32 mouse cellular contexts compared by ENCODE assay signal in genomic region chr10:96172964-96173363, GRCm38 (mm10). TPM values are rescaled to one million over a fixed set of nuclear protein-coding genes. Genes with fewer than 3 reads are reported as not detected.
DNase-seq lines count a peak whose midpoint lies in the region; ATAC-seq and TF ChIP-seq lines count a peak whose summit lies in the region.
"Had no signal": no experiment of that assay in that cellular context is flagged by ENCODE, and none has a peak within 500 bp of the region (broad histone marks: within the 10 kb centered on the region; RNA-seq: fewer than 3 reads in every experiment).

No protein-coding gene starts in this region.

- H3K36me3 ChIP-seq in heart, embryonic 12.5 days = no peaks in the 10 kb centered on the region
- H3K36me3 ChIP-seq in midbrain, embryonic 11.5 days (ENCODE audit: control insufficient read depth, insufficient read depth, low read length) = no peaks in the 10 kb centered on the region
- no peaks in the 10 kb centered on the region for H3K36me3 ChIP-seq in midbrain, embryonic 15.5 days (replicated peaks)
- no peaks in the 10 kb centered on the region for H3K36me3 ChIP-seq in midbrain, embryonic 16.5 days (ENCODE audit: control insufficient read depth, insufficient read depth, low read length)
- H3K36me3 ChIP-seq: forebrain, embryonic 12.5 days; hindbrain, embryonic 13.5 days; kidney, embryonic 15.5 days; liver, embryonic 12.5 days; midbrain, embryonic 13.5 days; neural tube, embryonic 13.5 days had no signal

- no peaks in the 10 kb centered on the region for H3K4me1 ChIP-seq in heart, embryonic 12.5 days (replicated peaks)
- H3K4me1 ChIP-seq in midbrain, embryonic 11.5 days (ENCODE audit: control insufficient read depth, insufficient read depth, low read length) = no peaks in the 10 kb centered on the region
- H3K4me1 ChIP-seq in midbrain, embryonic 15.5 days = no peaks in the 10 kb centered on the region
- H3K4me1 ChIP-seq in midbrain, embryonic 16.5 days (ENCODE audit: control insufficient read depth, insufficient read depth, low read length) = no peaks in the 10 kb centered on the region
- H3K4me1 ChIP-seq: forebrain, embryonic 12.5 days; hindbrain, embryonic 13.5 days; kidney, embryonic 15.5 days; liver, embryonic 12.5 days; midbrain, embryonic 13.5 days; neural tube, embryonic 13.5 days had no signal

- TF ChIP-seq CTCF in gastrocnemius, adult 2 months (IDR thresholded peaks at IDR 0.05) = no peak

- H3K4me2 ChIP-seq in heart, embryonic 12.5 days = no peak overlapping the region
- H3K4me2 ChIP-seq in midbrain, embryonic 11.5 days = no peak overlapping the region
- no peak overlapping the region for H3K4me2 ChIP-seq in midbrain, embryonic 15.5 days
- no peak overlapping the region for H3K4me2 ChIP-seq in midbrain, embryonic 16.5 days (ENCODE audit: low read length)
- H3K4me2 ChIP-seq: forebrain, embryonic 12.5 days; hindbrain, embryonic 13.5 days; kidney, embryonic 15.5 days; liver, embryonic 12.5 days; lung, embryonic 14.5 days; midbrain, embryonic 13.5 days; neural tube, embryonic 13.5 days had no signal

- no peaks in the 10 kb centered on the region for H3K27me3 ChIP-seq in heart, embryonic 12.5 days (replicated peaks)
- H3K27me3 ChIP-seq in midbrain, embryonic 11.5 days (ENCODE audit: control insufficient read depth, insufficient read depth, low read length) = no peaks in the 10 kb centered on the region
- no peaks in the 10 kb centered on the region for H3K27me3 ChIP-seq in midbrain, embryonic 15.5 days (replicated peaks)
- H3K27me3 ChIP-seq in midbrain, embryonic 16.5 days (ENCODE audit: control insufficient read depth, insufficient read depth, low read depth, low read length) = no peaks in the 10 kb centered on the region
- H3K27me3 ChIP-seq: forebrain, embryonic 12.5 days; hindbrain, embryonic 13.5 days; kidney, embryonic 15.5 days; liver, embryonic 12.5 days; midbrain, embryonic 13.5 days; neural tube, embryonic 13.5 days had no signal

- peak; percentile 43 for DNase-seq in heart, adult 11 months
- peak; percentile 39 for DNase-seq in midbrain, embryonic 11.5 days (ENCODE audit: low spot score, missing footprints)
- DNase-seq in gastrocnemius, adult 2 months = no peak
- DNase-seq in layer of hippocampus, postnatal 14 days (ENCODE audit: low spot score in 2 of 2) = no peak
- DNase-seq: adrenal gland, adult 2 months; cerebellum, adult 9-10 months; gastrocnemius, postnatal 10 days; heart, postnatal 36 days; kidney, adult 11 months; left cerebral cortex, postnatal 4 days; thymus, postnatal 25 days had no signal

- no peaks in the 10 kb centered on the region for H3K9me3 ChIP-seq in heart, embryonic 12.5 days (replicated peaks)
- no peaks in the 10 kb centered on the region for H3K9me3 ChIP-seq in midbrain, embryonic 11.5 days (ENCODE audit: control insufficient read depth, low read length)
- H3K9me3 ChIP-seq in midbrain, embryonic 15.5 days = no peaks in the 10 kb centered on the region
- H3K9me3 ChIP-seq in midbrain, embryonic 16.5 days (replicated peaks; ENCODE audit: control insufficient read depth, low read length, poor library complexity, severe bottlenecking) = no peaks in the 10 kb centered on the region
- H3K9me3 ChIP-seq: forebrain, embryonic 12.5 days; hindbrain, embryonic 13.5 days; kidney, embryonic 15.5 days; liver, embryonic 12.5 days; midbrain, embryonic 13.5 days; neural tube, embryonic 13.5 days had no signal

- no peak overlapping the region for H3K4me3 ChIP-seq in heart, embryonic 12.5 days
- H3K4me3 ChIP-seq in midbrain, embryonic 11.5 days (ENCODE audit: low read depth, low read length) = no peak overlapping the region
- no peak overlapping the region for H3K4me3 ChIP-seq in midbrain, embryonic 15.5 days
- no peak overlapping the region for H3K4me3 ChIP-seq in gastrocnemius, adult 2 months
- H3K4me3 ChIP-seq in midbrain, embryonic 16.5 days (ENCODE audit: low read depth, low read length) = no peak overlapping the region
- H3K4me3 ChIP-seq: erythroblast, embryonic 14.5 days; forebrain, embryonic 12.5 days; hindbrain, embryonic 13.5 days; kidney, embryonic 15.5 days; liver, embryonic 12.5 days; midbrain, embryonic 13.5 days; myocyte; neural tube, embryonic 13.5 days had no signal

- ATAC-seq in heart, embryonic 12.5 days (ENCODE audit: insufficient number of reproducible peaks, low FRiP score) = no peak
- ATAC-seq in midbrain, embryonic 11.5 days (ENCODE audit: low FRiP score) = no peak
- no peak for ATAC-seq in midbrain, embryonic 15.5 days (replicated peaks)
- peak; percentile 84 for ATAC-seq in granulocyte monocyte progenitor cell, adult 5-6 weeks (replicated peaks; ENCODE audit: poor library complexity, severe bottlenecking)
- ATAC-seq in midbrain, embryonic 16.5 days = no peak
- ATAC-seq: CD4-positive, CD25-positive, alpha-beta regulatory T cell, adult 4 months; liver, embryonic 12.5 days; midbrain, embryonic 13.5 days; Patski had no signal

- no peak overlapping the region for H3K9ac ChIP-seq in heart, embryonic 12.5 days
- H3K9ac ChIP-seq in midbrain, embryonic 11.5 days (ENCODE audit: low read length) = no peak overlapping the region
- H3K9ac ChIP-seq in midbrain, embryonic 15.5 days = no peak overlapping the region
- H3K9ac ChIP-seq in midbrain, embryonic 16.5 days (ENCODE audit: low read depth, low read length) = no peak overlapping the region
- H3K9ac ChIP-seq: forebrain, embryonic 12.5 days; hindbrain, embryonic 13.5 days; kidney, embryonic 15.5 days; liver, embryonic 12.5 days; lung, embryonic 14.5 days; midbrain, embryonic 13.5 days; neural tube, embryonic 13.5 days had no signal

- intact Hi-C loops in gastrocnemius, adult 2 months (cut with DNase I) = no loop called here

- no peak overlapping the region for H3K27ac ChIP-seq in heart, embryonic 12.5 days (ENCODE audit: poor library complexity, severe bottlenecking)
- H3K27ac ChIP-seq in midbrain, embryonic 11.5 days (ENCODE audit: low read depth, low read length) = no peak overlapping the region
- H3K27ac ChIP-seq in midbrain, embryonic 15.5 days = no peak overlapping the region
- H3K27ac ChIP-seq in gastrocnemius, adult 2 months = no peak overlapping the region
- H3K27ac ChIP-seq in midbrain, embryonic 16.5 days (ENCODE audit: low read length) = no peak overlapping the region
- H3K27ac ChIP-seq: forebrain, embryonic 12.5 days; hindbrain, embryonic 13.5 days; kidney, embryonic 15.5 days; liver, embryonic 12.5 days; midbrain, embryonic 13.5 days; neural tube, embryonic 13.5 days had no signal

- 72% methylated on average over 4 of the region's 4 CpGs for WGBS in heart, embryonic 12.5 days
- WGBS in midbrain, embryonic 11.5 days = 91% methylated on average over 4 of the region's 4 CpGs
- WGBS in midbrain, embryonic 15.5 days = 81% methylated on average over 4 of the region's 4 CpGs
- WGBS in midbrain, embryonic 16.5 days = 74% methylated on average over 4 of the region's 4 CpGs

RNA-seq across cellular contexts. Expression of gene Gm5426, which starts 36.6 kb away (rescaled TPM):
- polyA plus RNA-seq in heart, embryonic 12.5 days (2016; fragmentation: Nextera tagmentation; extraction: Ambion mirVana) = not detected in 2 replicates
- polyA plus RNA-seq in midbrain, embryonic 11.5 days (2014; fragmentation: Nextera tagmentation; extraction: Ambion mirVana) = not detected in 2 replicates
- not detected in 2 replicates for polyA plus RNA-seq in midbrain, embryonic 15.5 days (2015; fragmentation: Nextera tagmentation; extraction: Ambion mirVana)
- not detected in 2 replicates for total RNA-seq in granulocyte monocyte progenitor cell, adult 5-6 weeks (2014; fragmentation: Nextera tagmentation)
- not detected in 2 replicates for total RNA-seq in granulocyte monocyte progenitor cell, adult 5-6 weeks (2017)
- not detected for total RNA-seq in gastrocnemius, adult 2 months (2021)
- total RNA-seq in layer of hippocampus, postnatal 14 days (2021) = not detected
- polyA plus RNA-seq in midbrain, embryonic 16.5 days (2015; fragmentation: Nextera tagmentation; extraction: Ambion mirVana) = not detected in 2 replicates
- total RNA-seq: adrenal gland, adult 2 months; gastrocnemius, postnatal 10 days; heart, adult 18-20 months; heart, postnatal 36 days; layer of hippocampus, postnatal 10 days; left cerebral cortex, adult 8-10 months; left cerebral cortex, postnatal 4 days had no signal
- polyA plus RNA-seq: adrenal gland, adult 2 months; brain, embryonic 14.5 days; CD4-positive, CD25-positive, alpha-beta regulatory T cell, adult 4 months; erythroblast, embryonic 14.5 days; forebrain, embryonic 12.5 days; heart, embryonic 14.5 days; hindbrain, embryonic 13.5 days; kidney, embryonic 15.5 days; liver, embryonic 12.5 days; lung, embryonic 14.5 days; midbrain, embryonic 13.5 days; myocyte; neural tube, embryonic 13.5 days; Patski; stomach, embryonic 14.5 days had no signal

Comparison
In these comparisons a context has a peak if more than half of its experiments do, and no peak if none do; other contexts are left out.
1. DNase-seq: peak in heart, adult 11 months (single experiment) and midbrain, embryonic 11.5 days (single experiment); none in gastrocnemius, adult 2 months (single experiment) and layer of hippocampus, postnatal 14 days (0 of 2).